Mouse (Mus musculus) intestine, postnatal 0 days (tissue): ENCODE data around the gene Zfp652. TPM values are rescaled to one million over a fixed set of nuclear protein-coding genes. Genes with fewer than 3 reads are reported as not detected.

Experiments
- ATAC-seq: fragments of 200-750 bp; cut with Nextera tagmentation; 2 replicates; pipeline ENCODE4 v1.8.0; 2017; ENCODE audit warnings: mild to moderate bottlenecking, moderate TSS enrichment, moderate library complexity
- H3K27ac ChIP-seq: fragments of 300-500 bp; sonication (generic); 2 replicates; pipeline ENCODE4 v1.5.1; 2014; ENCODE audit warnings: mild to moderate bottlenecking, low read depth, low read length, moderate library complexity
- H3K27me3 ChIP-seq: fragments of 300-500 bp; sonication (generic); replicated peaks from 2 replicates; pipeline ENCODE4 v1.6.1; 2014; ENCODE audit warnings: low read length, mixed read lengths; ENCODE audit not compliant: control insufficient read depth, insufficient read depth
- H3K36me3 ChIP-seq: fragments of 300-500 bp; sonication (generic); 2 replicates; pipeline ENCODE4 v1.6.1; 2014; ENCODE audit warnings: mild to moderate bottlenecking, moderate library complexity; ENCODE audit not compliant: control insufficient read depth, insufficient read depth
- H3K4me1 ChIP-seq: fragments of 300-500 bp; sonication (generic); replicated peaks from 2 replicates; pipeline ENCODE4 v1.6.1; 2014; ENCODE audit warnings: antibody characterized with exemption, low read length, mixed read lengths; ENCODE audit not compliant: control insufficient read depth, insufficient read depth
- H3K4me2 ChIP-seq: fragments of 300-500 bp; sonication (generic); replicated peaks from 2 replicates; pipeline ENCODE4 v1.6.1; 2014; ENCODE audit warnings: low read depth, mild to moderate bottlenecking, moderate library complexity
- H3K4me3 ChIP-seq: fragments of 300-500 bp; sonication (generic); 2 replicates; pipeline ENCODE4 v1.5.1; 2014; ENCODE audit warnings: low read depth, low read length
- H3K9ac ChIP-seq: fragments of 300-500 bp; sonication (generic); 2 replicates; pipeline ENCODE4 v1.6.1; 2014; ENCODE audit warnings: mild to moderate bottlenecking, low read depth, low read length
- H3K9me3 ChIP-seq: fragments of 300-500 bp; sonication (generic); 2 replicates; pipeline ENCODE4 v1.6.1; 2016; ENCODE audit warnings: mixed run types; ENCODE audit not compliant: control insufficient read depth
- CTCF ChIP-seq: sonication (generic); IDR thresholded peaks from 2 replicates; pipeline ENCODE4 v1.5.1; 2016; ENCODE audit warnings: low read depth, mild to moderate bottlenecking, control low read depth, antibody characterized with exemption, moderate library complexity
- WGBS: fragments of 180-500 bp; shearing (Covaris S2); extraction: QIAGEN DNeasy Blood & Tissue Kit; methylation state at CpG from one replicate; pipeline ENCODE4 v1.1.7; 2014; 5-methylcytosine and 5-hydroxymethylcytosine counted together
- polyA plus RNA-seq: library from polyadenylated mRNA; unstranded; fragments of >200 nt; fragmentation: Nextera tagmentation; extraction: Ambion mirVana; gene quantifications from 2 replicates; pipeline ENCODE4 v1.2.1, GENCODE M21; 2015

The Zfp652 gene
- polyA plus RNA-seq, 1 experiment from 2014 or later, result 7.9 TPM

GRCm38 (mm10) chr11:95838999-95839868, 126.8 kb downstream of the Zfp652 start:
- no peak for TF ChIP-seq CTCF
- Histone ChIP-seq H3K27ac (no peak overlapping the region), H3K4me1 (peaks cover 14% of the 10 kb centered on the region), H3K27me3 (no peaks in the 10 kb centered on the region), H3K4me3 (no peak overlapping the region), H3K36me3 (no peaks in the 10 kb centered on the region), H3K4me2 (0 out of 2 replicates have a peak overlapping the region, but pooled peaks have one; percentile 10), H3K9ac (no peak overlapping the region), H3K9me3 (no peaks in the 10 kb centered on the region)
- no peak for ATAC-seq
- WGBS, result 75% methylated on average over 8 of the region's 8 CpGs

GRCm38 (mm10) chr11:95840694-95841497, 128.4 kb downstream of the Zfp652 start:
- no peak overlapping the region for H3K9ac ChIP-seq

GRCm38 (mm10) chr11:95841498-95841830, 129.0 kb downstream of the Zfp652 start:
- Histone ChIP-seq H3K27ac (no peak overlapping the region), H3K9me3 (no peaks in the 10 kb centered on the region), H3K4me2 (peak overlapping the region; percentile 38; the same call in 1 of the 2 replicates), H3K4me3 (peak overlapping the region; percentile 21), H3K9ac (no peak overlapping the region), H3K4me1 (peaks cover under 1% of the 10 kb centered on the region), H3K27me3 (no peaks in the 10 kb centered on the region), H3K36me3 (no peaks in the 10 kb centered on the region)
- WGBS, result 69% methylated on average over 10 of the region's 10 CpGs
- no peak for TF ChIP-seq CTCF
- no peak for ATAC-seq

More at GRCm38 (mm10) chr11:95840694-95841497, 128.4 kb downstream of the Zfp652 start:
- WGBS, result 68% methylated on average over 5 of the region's 5 CpGs
- no peak overlapping the region for H3K27ac ChIP-seq
- peak overlapping the region; percentile 21 for H3K4me3 ChIP-seq
- H3K27me3 ChIP-seq, result no peaks in the 10 kb centered on the region
- peak overlapping the region; percentile 38 for H3K4me2 ChIP-seq
- no peaks in the 10 kb centered on the region for H3K36me3 ChIP-seq
- H3K4me1 ChIP-seq, result peaks cover 7% of the 10 kb centered on the region
- no peak for ATAC-seq
- H3K9me3 ChIP-seq, result no peaks in the 10 kb centered on the region
- TF ChIP-seq CTCF, result no peak

GRCm38 (mm10) chr11:95842074-95842681, 129.7 kb downstream of the Zfp652 start, which contains the start of gene Abi3:
Abi3 (minus strand) TSS chr11:95842476.
- Histone ChIP-seq H3K4me3 (peak within 1 kb of the TSS; percentile 21), H3K27ac (no peak within 1 kb of the TSS; the same call in 1 of the 2 replicates), H3K9me3 (no peaks in the 10 kb centered on the region), H3K27me3 (no peaks in the 10 kb centered on the region), H3K36me3 (no peaks in the 10 kb centered on the region), H3K9ac (no peak within 1 kb of the TSS), H3K4me2 (peak within 1 kb of the TSS; percentile 38), H3K4me1 (no peaks in the 10 kb centered on the region; the same call in 1 of the 2 replicates)
- TF ChIP-seq CTCF, result no peak
- 27% methylated on average over 11 of the region's 11 CpGs for WGBS
- no peak; the same call in 1 of the 2 replicates for ATAC-seq

- no peak for TF ChIP-seq CTCF
- no peak for ATAC-seq
- H3K27me3 ChIP-seq, result no peaks in the 10 kb centered on the region
- no peaks in the 10 kb centered on the region for H3K36me3 ChIP-seq
- no peaks in the 10 kb centered on the region for H3K9me3 ChIP-seq
- H3K4me1 ChIP-seq, result no peaks in the 10 kb centered on the region
- H3K4me2 ChIP-seq, result no peak overlapping the region
- H3K27ac ChIP-seq, result no peak overlapping the region
- no peak overlapping the region for H3K9ac ChIP-seq
- no peak overlapping the region for H3K4me3 ChIP-seq
- 69% methylated on average over 5 of the region's 5 CpGs for WGBS
These were observed 130.5 kb downstream of the Zfp652 start for GRCm38 (mm10) chr11:95842953-95843352.
